Mouse (Mus musculus) CH12.LX (cell line): ENCODE measurements at regions not wholly inside any gene's neighbourhood (a gene's known extent, or its start where the extent isn't known, plus 50 kb on each side); places are given as distances from the start of the nearest gene placed in this dataset.

Source experiments
- CHD1 ChIP-seq: IDR thresholded peaks from 2 replicates; pipeline ENCODE4 v1.6.1; 2012; ENCODE audit warnings: low read depth, low read length, improper control_type of control experiment, inconsistent platforms
- CTCF ChIP-seq, 2 experiments: IDR thresholded peaks in 1 of 2; conservative IDR thresholded peaks in 1 of 2; 2 replicates each; pipeline ENCODE4 v1.5.1; 2011 to 2012; ENCODE audit warnings: low read depth in 2 of 2, low read length in 2 of 2, improper control_type of control experiment in 1 of 2, inconsistent platforms in 1 of 2, mild to moderate bottlenecking in 1 of 2, moderate library complexity in 1 of 2
- POLR2AphosphoS2 ChIP-seq: IDR thresholded peaks from 2 replicates; pipeline ENCODE4 v1.6.1; 2011; ENCODE audit warnings: low read depth, low read length, improper control_type of control experiment
- RAD21 ChIP-seq: IDR thresholded peaks from 2 replicates; pipeline ENCODE4 v1.6.1; 2011; ENCODE audit warnings: low read depth, mild to moderate bottlenecking, low read length, improper control_type of control experiment, moderate library complexity

DNA sequence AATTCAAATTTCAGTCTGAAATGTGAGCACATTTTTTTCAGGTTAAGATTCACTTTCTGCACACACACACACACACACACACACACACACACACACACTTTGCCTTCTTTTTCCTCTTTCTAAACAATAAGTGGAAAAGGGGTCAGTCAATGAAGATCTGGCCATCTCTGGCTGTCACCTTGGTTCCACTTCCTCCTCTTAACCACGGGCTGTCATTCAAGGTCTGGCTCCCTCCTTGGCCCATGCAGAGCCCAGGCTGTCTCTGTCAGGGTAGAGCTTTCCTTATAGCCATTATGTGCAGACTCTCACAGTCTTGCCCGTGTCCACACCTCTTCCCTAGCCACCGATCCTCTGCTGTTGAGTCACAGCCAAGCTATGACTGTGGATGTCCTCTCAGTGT, 79.9 kb upstream of the Slc22a23 start:
- TF ChIP-seq CTCF (conservative IDR thresholded peaks at IDR 0.05 in 1 of 2, IDR thresholded peaks at IDR 0.05 in 1 of 2; ENCODE audit: low read depth in 2 of 2, low read length in 2 of 2) = no peak
- TF ChIP-seq CHD1 = no peak
- no peak for TF ChIP-seq POLR2AphosphoS2
- TF ChIP-seq RAD21 = no peak
